Mouse (Mus musculus) MEL (cell line): Measurements from ENCODE around the gene Mei1. TPM values are rescaled to one million over a fixed set of nuclear protein-coding genes. Genes with fewer than 3 reads are reported as not detected.

Experiments used
- DNase-seq: peaks from one replicate; pipeline ENCODE4 v3.0.0; 2011; ENCODE audit warnings: low read depth, low spot score
- H3K27ac ChIP-seq: 2 replicates; pipeline ENCODE4 v1.5.1; 2012; ENCODE audit warnings: low read depth, mild to moderate bottlenecking, control low read depth, low read length, moderate library complexity; ENCODE audit not compliant: control insufficient read depth
- H3K27me3 ChIP-seq, 2 experiments: fragments of 150-350 bp in 1 of 2; sonication (generic) in 1 of 2; 2 replicates each; pipeline ENCODE4 v1.6.1; 2012; ENCODE audit warnings: low read length in 2 of 2, mild to moderate bottlenecking in 2 of 2, improper control_type of control experiment in 1 of 2, moderate library complexity in 1 of 2; ENCODE audit not compliant: insufficient read depth in 2 of 2, control insufficient read depth in 1 of 2
- H3K36me3 ChIP-seq, 2 experiments: 2 replicates each; pipeline ENCODE4 v1.6.1; 2012 to 2014; ENCODE audit warnings: low read length in 2 of 2, improper control_type of control experiment in 1 of 2, inconsistent platforms in 1 of 2, mild to moderate bottlenecking in 1 of 2; ENCODE audit not compliant: insufficient read depth in 2 of 2, control insufficient read depth in 1 of 2
- H3K4me1 ChIP-seq, 2 experiments: fragments of 150-350 bp in 1 of 2; sonication (generic) in 1 of 2; 2 replicates each; pipeline ENCODE4 v1.6.1; 2012; ENCODE audit warnings: low read length in 2 of 2, improper control_type of control experiment in 1 of 2, mild to moderate bottlenecking in 1 of 2; ENCODE audit not compliant: insufficient read depth in 2 of 2, control insufficient read depth in 1 of 2
- H3K4me3 ChIP-seq, 2 experiments: fragments of 150-350 bp in 1 of 2; sonication (generic) in 1 of 2; 2 replicates each; pipeline ENCODE4 v1.5.1; 2012; ENCODE audit warnings: low read depth in 2 of 2, low read length in 2 of 2, mild to moderate bottlenecking in 2 of 2, moderate library complexity in 2 of 2, control low read depth in 1 of 2, improper control_type of control experiment in 1 of 2; ENCODE audit not compliant: control insufficient read depth in 1 of 2, insufficient read depth in 1 of 2
- H3K79me2 ChIP-seq: 2 replicates; pipeline ENCODE4 v1.6.1; 2012; ENCODE audit warnings: mild to moderate bottlenecking, low read length, moderate library complexity; ENCODE audit not compliant: control insufficient read depth, poor library complexity, insufficient read depth
- H3K9ac ChIP-seq: 2 replicates; pipeline ENCODE4 v1.6.1; 2012; ENCODE audit warnings: low read depth, mild to moderate bottlenecking, control low read depth, low read length, moderate library complexity; ENCODE audit not compliant: control insufficient read depth, poor library complexity, severe bottlenecking
- H3K9me3 ChIP-seq: fragments of 150-350 bp; sonication (generic); replicated peaks from 2 replicates; pipeline ENCODE4 v1.6.1; 2012; ENCODE audit warnings: mild to moderate bottlenecking, low read length, improper control_type of control experiment, moderate library complexity; ENCODE audit not compliant: insufficient read depth
- CTCF ChIP-seq, 3 experiments: IDR thresholded peaks in 2 of 3; conservative IDR thresholded peaks in 1 of 3; 2 replicates each; pipeline ENCODE4 v1.5.1; 2011 to 2012; ENCODE audit warnings: low read length in 3 of 3, low read depth in 2 of 3, mild to moderate bottlenecking in 2 of 3, improper control_type of control experiment in 1 of 3, inconsistent platforms in 1 of 3, mixed read lengths in 1 of 3, moderate library complexity in 1 of 3; ENCODE audit not compliant: control insufficient read depth in 1 of 3, insufficient read depth in 1 of 3, poor library complexity in 1 of 3, severe bottlenecking in 1 of 3
- E2F4 ChIP-seq: IDR thresholded peaks from 2 replicates; pipeline ENCODE4 v1.6.1; 2011; ENCODE audit warnings: low read depth, low read length, improper control_type of control experiment, borderline replicate concordance
- ELF1 ChIP-seq: IDR thresholded peaks from 2 replicates; pipeline ENCODE4 v1.6.1; 2014; ENCODE audit warnings: low read depth, mild to moderate bottlenecking, inconsistent platforms, low read length, improper control_type of control experiment, moderate library complexity
- EP300 ChIP-seq, 2 experiments: IDR thresholded peaks; 2 replicates each; pipeline ENCODE4 v1.6.1; 2011; ENCODE audit warnings: improper control_type of control experiment in 2 of 2, low read length in 2 of 2, low read depth in 1 of 2, mild to moderate bottlenecking in 1 of 2
- GATA1 ChIP-seq: IDR thresholded peaks from 2 replicates; pipeline ENCODE4 v1.6.1; 2011; ENCODE audit warnings: low read depth, low read length, improper control_type of control experiment
- JUND ChIP-seq: IDR thresholded peaks from 2 replicates; pipeline ENCODE4 v1.6.1; 2011; ENCODE audit warnings: low read depth, mild to moderate bottlenecking, improper control_type of control experiment, low read length
- MAZ ChIP-seq: IDR thresholded peaks from 2 replicates; pipeline ENCODE4 v1.6.1; 2012; ENCODE audit warnings: low read depth, mild to moderate bottlenecking, inconsistent platforms, low read length, improper control_type of control experiment
- MYB ChIP-seq: IDR thresholded peaks from 2 replicates; pipeline ENCODE4 v1.6.1; 2011; ENCODE audit warnings: mild to moderate bottlenecking, low read depth, low read length, improper control_type of control experiment
- NELFE ChIP-seq: IDR thresholded peaks from 2 replicates; pipeline ENCODE4 v1.6.1; 2011; ENCODE audit warnings: low read depth, low read length, improper control_type of control experiment
- POLR2A ChIP-seq, 2 experiments: IDR thresholded peaks; 2 replicates each; pipeline ENCODE4 v1.6.1; 2011 to 2012; ENCODE audit warnings: low read length in 2 of 2, mild to moderate bottlenecking in 2 of 2, control low read depth in 1 of 2, improper control_type of control experiment in 1 of 2, low read depth in 1 of 2, moderate library complexity in 1 of 2; ENCODE audit not compliant: control insufficient read depth in 1 of 2, insufficient read depth in 1 of 2, poor library complexity in 1 of 2
- POLR2AphosphoS5 ChIP-seq: IDR thresholded peaks from 2 replicates; pipeline ENCODE4 v1.6.1; 2012; ENCODE audit warnings: low read depth, borderline replicate concordance, mild to moderate bottlenecking, inconsistent platforms, low read length, moderate library complexity, mixed read lengths
- RAD21 ChIP-seq: IDR thresholded peaks from 2 replicates; pipeline ENCODE4 v1.6.1; 2011; ENCODE audit warnings: mild to moderate bottlenecking, low read depth, low read length, improper control_type of control experiment
- TAL1 ChIP-seq: IDR thresholded peaks from 2 replicates; pipeline ENCODE4 v1.6.1; 2012; ENCODE audit warnings: mild to moderate bottlenecking, inconsistent platforms, low read length, moderate library complexity, mixed read lengths
- USF1 ChIP-seq: IDR thresholded peaks from 2 replicates; pipeline ENCODE4 v1.6.1; 2014; ENCODE audit warnings: low read depth, mild to moderate bottlenecking, inconsistent platforms, low read length, improper control_type of control experiment, moderate library complexity
- USF2 ChIP-seq, 2 experiments: IDR thresholded peaks; 2 replicates each; pipeline ENCODE4 v1.6.1; 2011 to 2012; ENCODE audit warnings: improper control_type of control experiment in 2 of 2, low read length in 2 of 2, borderline replicate concordance in 1 of 2, inconsistent platforms in 1 of 2, low read depth in 1 of 2, mild to moderate bottlenecking in 1 of 2; ENCODE audit not compliant: insufficient read depth in 1 of 2
- ZNF384 ChIP-seq: IDR thresholded peaks from 2 replicates; pipeline ENCODE4 v1.6.1; 2012; ENCODE audit warnings: low read depth, mild to moderate bottlenecking, inconsistent platforms, low read length, improper control_type of control experiment
- polyA plus RNA-seq, 2 experiments: library from polyadenylated mRNA; stranded (reverse) in 1 of 2; unstranded in 1 of 2; fragments of >175 nt in 1 of 2; fragments of >200 nt in 1 of 2; gene quantifications; 2 replicates each; pipeline versions ENCODE4 v1.2.1 to v1.2.4; 2012; ENCODE audit warnings: low replicate concordance in 2 of 2, low read depth in 1 of 2; ENCODE audit not compliant: insufficient read length in 2 of 2, insufficient read depth in 1 of 2, missing spikeins in 1 of 2
- total RNA-seq: library from RNA; depleted of rRNA; stranded (reverse); fragments of 300-350 nt; gene quantifications from 2 replicates; pipeline ENCODE4 v1.2.3, GENCODE M21; 2012

Mei1 gene
- total and polyA plus RNA-seq, 3 experiments, result not detected

- DNase-seq, result no peak
- H3K4me1 ChIP-seq, result no peaks in the 10 kb centered on the region
- H3K9ac ChIP-seq, result no peak overlapping the region
- H3K27me3 ChIP-seq, result peaks cover 21 to 23% of the 10 kb centered on the region in 2 experiments
- no peak overlapping the region for H3K4me3 ChIP-seq
- no peaks in the 10 kb centered on the region for H3K36me3 ChIP-seq
- H3K27ac ChIP-seq, result no peak overlapping the region
- H3K9me3 ChIP-seq, result no peaks in the 10 kb centered on the region
- TF ChIP-seq POLR2A (IDR thresholded peaks at IDR 0.05; ENCODE audit: control insufficient read depth in 1 of 2, insufficient read depth in 1 of 2, low read depth in 1 of 2, low read length in 2 of 2, poor library complexity in 1 of 2) (no peak), JUND (no peak), GATA1 (no peak), USF1 (no peak), ZNF384 (no peak), MAZ (no peak), EP300 (IDR thresholded peaks at IDR 0.05; ENCODE audit: low read depth in 1 of 2, low read length in 2 of 2) (no peak), POLR2AphosphoS5 (no peak)
- TF ChIP-seq, all 39 proteins: peak for 0
- no peaks in the 10 kb centered on the region for H3K79me2 ChIP-seq
Observed at GRCm38 (mm10) chr15:82086131-82086530, 16.3 kb downstream of the Mei1 start.

- Histone ChIP-seq H3K79me2 (no peaks in the 10 kb centered on the region), H3K27me3 (peaks cover 18 to 21% of the 10 kb centered on the region in 2 experiments), H3K36me3 (no peaks in the 10 kb centered on the region), H3K9ac (no peak overlapping the region), H3K9me3 (no peaks in the 10 kb centered on the region), H3K27ac (no peak overlapping the region), H3K4me1 (no peaks in the 10 kb centered on the region), H3K4me3 (no peak overlapping the region)
- no peak for TF ChIP-seq CTCF (IDR thresholded peaks at IDR 0.05 in 2 of 3, conservative IDR thresholded peaks at IDR 0.05 in 1 of 3; ENCODE audit: control insufficient read depth in 1 of 3, insufficient read depth in 1 of 3, low read depth in 2 of 3, low read length in 3 of 3, poor library complexity in 1 of 3, severe bottlenecking in 1 of 3)
- no peak for TF ChIP-seq MAZ
- DNase-seq, result no peak
Observed at GRCm38 (mm10) chr15:82087266-82087665, 17.5 kb downstream of the Mei1 start.

DNA sequence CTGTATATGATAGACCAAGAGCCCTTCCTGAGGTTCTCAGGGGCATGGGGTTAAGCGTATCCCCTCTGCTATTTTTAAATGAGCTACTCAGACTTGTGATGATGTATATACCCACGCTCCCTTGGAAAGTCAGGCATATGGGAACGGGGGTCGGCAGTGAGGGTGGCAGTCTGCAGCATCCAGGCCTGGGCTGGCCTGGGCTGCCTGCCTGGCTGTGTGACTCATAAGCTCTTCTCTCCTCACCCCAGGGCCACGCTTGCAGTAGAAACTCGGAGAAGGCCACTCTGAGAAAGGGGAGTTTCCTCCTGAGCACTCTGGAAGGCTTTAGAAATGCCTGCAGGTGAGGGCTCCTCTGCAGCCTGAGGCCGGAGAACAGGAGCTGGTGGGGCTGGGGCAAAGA lies 21.3 kb downstream of the Mei1 start:
- Histone ChIP-seq H3K9ac (no peak overlapping the region), H3K79me2 (no peaks in the 10 kb centered on the region)
- no peak for TF ChIP-seq ELF1
- TF ChIP-seq MYB, result no peak
- TF ChIP-seq GATA1, result no peak
- no peak for TF ChIP-seq NELFE
- no peak for TF ChIP-seq RAD21
- no peak for TF ChIP-seq E2F4
- TF ChIP-seq EP300 (IDR thresholded peaks at IDR 0.05; ENCODE audit: low read depth in 1 of 2, low read length in 2 of 2), result no peak
- no peak for TF ChIP-seq JUND
- TF ChIP-seq MAZ, result no peak
- TF ChIP-seq USF2 (IDR thresholded peaks at IDR 0.05; ENCODE audit: borderline replicate concordance in 1 of 2, insufficient read depth in 1 of 2, low read depth in 1 of 2, low read length in 2 of 2), result no peak
- no peak for TF ChIP-seq TAL1

More for the DNA sequence above, 21.3 kb downstream of the Mei1 start:
- Histone ChIP-seq H3K4me3 (no peak overlapping the region), H3K27ac (no peak overlapping the region), H3K36me3 (no peaks in the 10 kb centered on the region), H3K27me3 (peaks cover 12 to 13% of the 10 kb centered on the region in 2 experiments), H3K4me1 (no peaks in the 10 kb centered on the region), H3K9me3 (no peaks in the 10 kb centered on the region)
- no peak for DNase-seq
